Mouse (Mus musculus) E14TG2a.4 (cell line): ENCODE results near the gene Pck2.

ENCODE experiments used
- CTCF ChIP-seq: conservative IDR thresholded peaks from 2 replicates; pipeline ENCODE4 v1.5.1; 2014; ENCODE audit warnings: low read length
- NANOG ChIP-seq: IDR thresholded peaks from 2 replicates; pipeline ENCODE4 v1.6.1; 2014; ENCODE audit warnings: borderline replicate concordance, low read length, mixed read lengths

DNA sequence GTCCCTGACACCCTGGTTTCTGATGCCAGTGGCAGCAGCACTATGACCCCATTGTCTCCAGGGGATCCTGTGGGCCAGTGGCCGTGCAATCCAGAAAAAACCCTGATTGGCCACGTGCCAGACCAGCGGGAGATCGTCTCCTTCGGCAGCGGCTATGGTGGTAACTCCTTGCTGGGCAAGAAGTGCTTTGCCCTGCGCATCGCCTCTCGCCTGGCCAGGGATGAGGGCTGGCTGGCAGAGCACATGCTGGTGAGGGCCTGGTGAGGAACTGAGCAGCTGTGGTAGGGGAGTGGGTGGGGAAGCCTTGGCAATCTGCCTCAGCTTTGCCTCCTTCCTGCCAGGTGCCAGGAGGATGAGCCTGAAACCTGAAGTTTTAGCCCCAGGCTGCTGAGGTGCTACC is 4.3 kb downstream of the Pck2 start:
- no peak for TF ChIP-seq CTCF
- TF ChIP-seq NANOG: no peak
